Mouse (Mus musculus): ENCODE data around the gene Isg20l2.

Isg20l2 gene

GRCm38 (mm10) chr3:87986868-87987267, 56.8 kb downstream of the Isg20l2 start:
- H3K36me3 ChIP-seq (ENCODE audit: insufficient read depth, low read length), result no peaks in the 10 kb centered on the region
- H3K9me3 ChIP-seq (ENCODE audit: low read length), result no peaks in the 10 kb centered on the region
- peak overlapping the region; percentile 73 for H3K4me3 ChIP-seq (replicated peaks; ENCODE audit: low read length)
- H3K27me3 ChIP-seq (ENCODE audit: insufficient read depth, low read length), result peaks cover 88% of the 10 kb centered on the region
- H3K4me1 ChIP-seq (replicated peaks; ENCODE audit: low read depth, low read length), result peaks cover 63% of the 10 kb centered on the region
- TF ChIP-seq NANOG (IDR thresholded peaks at IDR 0.05; ENCODE audit: borderline replicate concordance, low read length) (no peak), CTCF (conservative IDR thresholded peaks at IDR 0.05; ENCODE audit: low read length) (peak; percentile 95), POU5F1 (IDR thresholded peaks at IDR 0.05; ENCODE audit: borderline replicate concordance, low read length) (no peak)

DNA sequence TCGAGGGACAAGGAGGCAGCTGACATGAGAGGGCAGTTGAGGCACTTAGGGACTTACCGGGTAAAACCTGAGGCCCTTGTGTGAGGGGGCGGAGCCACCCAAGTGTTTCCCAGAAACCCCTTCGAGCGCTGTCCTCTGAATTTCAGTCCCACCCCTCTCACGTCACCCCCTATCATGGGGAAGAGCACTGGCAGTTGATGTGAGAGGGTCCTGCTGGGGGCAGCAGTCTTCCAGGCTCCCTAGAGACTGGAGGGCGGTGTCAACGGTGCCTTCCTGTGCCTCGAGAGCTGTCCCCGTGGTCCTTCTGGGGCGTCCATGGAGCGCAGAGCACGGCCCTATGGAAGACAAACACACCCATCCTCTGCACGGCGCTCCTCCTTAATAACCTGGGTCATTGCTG, 57.5 kb downstream of the Isg20l2 start:
- Histone ChIP-seq H3K27me3 (ENCODE audit: insufficient read depth, low read length) (peaks cover 88% of the 10 kb centered on the region), H3K36me3 (ENCODE audit: insufficient read depth, low read length) (no peaks in the 10 kb centered on the region), H3K4me1 (replicated peaks; ENCODE audit: low read depth, low read length) (peaks cover 57% of the 10 kb centered on the region), H3K4me3 (replicated peaks; ENCODE audit: low read length) (peak overlapping the region; percentile 73), H3K9me3 (ENCODE audit: low read length) (no peaks in the 10 kb centered on the region)
- TF ChIP-seq POU5F1 (IDR thresholded peaks at IDR 0.05; ENCODE audit: borderline replicate concordance, low read length), result no peak
- no peak for TF ChIP-seq CTCF (conservative IDR thresholded peaks at IDR 0.05; ENCODE audit: low read length)

GRCm38 (mm10) chr3:87988068-87988467, 58.0 kb downstream of the Isg20l2 start:
- Histone ChIP-seq H3K27me3 (ENCODE audit: insufficient read depth, low read length) (peaks cover 88% of the 10 kb centered on the region), H3K36me3 (ENCODE audit: insufficient read depth, low read length) (no peaks in the 10 kb centered on the region), H3K9me3 (ENCODE audit: low read length) (no peaks in the 10 kb centered on the region), H3K4me3 (replicated peaks; ENCODE audit: low read length) (peak overlapping the region; percentile 73), H3K4me1 (replicated peaks; ENCODE audit: low read depth, low read length) (peaks cover 57% of the 10 kb centered on the region)
- TF ChIP-seq CTCF (conservative IDR thresholded peaks at IDR 0.05; ENCODE audit: low read length), result peak; percentile 2; the same call in 1 of the 2 replicates
- no peak for TF ChIP-seq NANOG (IDR thresholded peaks at IDR 0.05; ENCODE audit: borderline replicate concordance, low read length)

GRCm38 (mm10) chr3:87989935-87990334, 59.8 kb downstream of the Isg20l2 start:
- no peak for TF ChIP-seq CTCF (conservative IDR thresholded peaks at IDR 0.05; ENCODE audit: low read length)
- TF ChIP-seq NANOG (IDR thresholded peaks at IDR 0.05; ENCODE audit: borderline replicate concordance, low read length), result no peak
- TF ChIP-seq POU5F1 (IDR thresholded peaks at IDR 0.05; ENCODE audit: borderline replicate concordance, low read length), result no peak
- no peaks in the 10 kb centered on the region for H3K9me3 ChIP-seq (ENCODE audit: low read length)
- H3K4me3 ChIP-seq (replicated peaks; ENCODE audit: low read length), result no peak overlapping the region
- no peaks in the 10 kb centered on the region for H3K36me3 ChIP-seq (ENCODE audit: insufficient read depth, low read length)
- peaks cover 85% of the 10 kb centered on the region for H3K27me3 ChIP-seq (ENCODE audit: insufficient read depth, low read length)
- H3K4me1 ChIP-seq (replicated peaks; ENCODE audit: low read depth, low read length), result peaks cover 56% of the 10 kb centered on the region

Measured in E14TG2a.4 (cell line).